Mouse (Mus musculus) midbrain, embryonic 11.5 days (tissue): ENCODE measurements around the gene Mrps9. TPM values are rescaled to one million over a fixed set of nuclear protein-coding genes. Genes with fewer than 3 reads are reported as not detected.
"Not testable (repeated sequence)": the region's sequence is repeated elsewhere in the genome, so short reads cannot be mapped to it uniquely, and the experiment has no call there.

Experiments used
- ATAC-seq: fragments of 200-750 bp; cut with Nextera tagmentation; 2 replicates; pipeline ENCODE4 v1.8.0; 2017; ENCODE audit warnings: moderate TSS enrichment, moderate library complexity; ENCODE audit not compliant: low FRiP score
- DNase-seq: peaks from one replicate; pipeline ENCODE4 v3.0.0; 2015; ENCODE audit warnings: low spot score; ENCODE audit errors: missing footprints
- H3K27ac ChIP-seq: fragments of 300-500 bp; sonication (generic); 2 replicates; pipeline ENCODE4 v1.5.1; 2014; ENCODE audit warnings: low read depth, low read length
- H3K27me3 ChIP-seq: fragments of 300-500 bp; sonication (generic); 2 replicates; pipeline ENCODE4 v1.6.1; 2014; ENCODE audit warnings: mild to moderate bottlenecking, low read length, moderate library complexity, mixed read lengths; ENCODE audit not compliant: control insufficient read depth, insufficient read depth
- H3K36me3 ChIP-seq: fragments of 300-500 bp; sonication (generic); 2 replicates; pipeline ENCODE4 v1.6.1; 2014; ENCODE audit warnings: mild to moderate bottlenecking, low read length, moderate library complexity, mixed read lengths; ENCODE audit not compliant: control insufficient read depth, insufficient read depth
- H3K4me1 ChIP-seq: fragments of 300-500 bp; sonication (generic); 2 replicates; pipeline ENCODE4 v1.6.1; 2014; ENCODE audit warnings: low read length; ENCODE audit not compliant: control insufficient read depth, insufficient read depth
- H3K4me2 ChIP-seq: fragments of 300-500 bp; sonication (generic); 2 replicates; pipeline ENCODE4 v1.6.1; 2014; ENCODE audit warnings: mild to moderate bottlenecking, moderate library complexity
- H3K4me3 ChIP-seq: fragments of 300-500 bp; sonication (generic); 2 replicates; pipeline ENCODE4 v1.5.1; 2014; ENCODE audit warnings: low read depth, low read length
- H3K9ac ChIP-seq: fragments of 300-500 bp; sonication (generic); 2 replicates; pipeline ENCODE4 v1.6.1; 2014; ENCODE audit warnings: low read length
- H3K9me3 ChIP-seq: fragments of 300-500 bp; sonication (generic); 2 replicates; pipeline ENCODE4 v1.6.1; 2016; ENCODE audit warnings: low read length; ENCODE audit not compliant: control insufficient read depth
- WGBS: fragments of 180-500 bp; shearing (Covaris S2); extraction: QIAGEN DNeasy Blood & Tissue Kit; methylation state at CpG from one replicate; pipeline ENCODE4 v1.1.7; 2014; 5-methylcytosine and 5-hydroxymethylcytosine counted together
- polyA plus RNA-seq: library from polyadenylated mRNA; unstranded; fragments of >200 nt; fragmentation: Nextera tagmentation; extraction: Ambion mirVana; gene quantifications from 2 replicates; pipeline ENCODE4 v1.2.1, GENCODE M21; 2014

The Mrps9 gene
- polyA plus RNA-seq, 1 experiment from 2014 or later, result 58.3 TPM

DNA sequence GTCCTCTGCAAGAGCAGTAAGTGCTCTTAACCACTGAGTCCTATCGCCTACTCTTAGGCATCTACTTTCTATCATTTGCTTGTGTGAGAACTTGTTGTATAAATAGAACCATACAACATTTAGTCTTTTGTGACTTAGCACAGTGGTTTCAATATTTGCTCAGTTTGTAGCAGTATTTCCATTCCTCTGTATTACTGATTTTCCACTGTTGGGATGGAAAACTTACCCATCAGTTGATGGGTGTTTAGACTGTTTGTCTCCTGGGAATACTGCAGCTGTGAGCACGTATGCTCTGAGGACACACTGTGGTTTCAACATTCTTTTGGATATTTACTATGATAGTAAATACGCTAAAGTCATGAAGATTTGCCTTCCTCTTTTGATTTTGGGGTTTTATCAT lies 16.2 kb downstream of the Mrps9 start:
- WGBS, result 93% methylated on average over 3 of the region's 3 CpGs
- no peaks in the 10 kb centered on the region for H3K4me1 ChIP-seq
- no peak overlapping the region for H3K9ac ChIP-seq
- no peak overlapping the region for H3K4me3 ChIP-seq
- no peak overlapping the region for H3K4me2 ChIP-seq
- no peaks in the 10 kb centered on the region for H3K36me3 ChIP-seq
- no peaks in the 10 kb centered on the region for H3K9me3 ChIP-seq
- no peak for ATAC-seq
- no peak overlapping the region for H3K27ac ChIP-seq
- no peaks in the 10 kb centered on the region for H3K27me3 ChIP-seq
- DNase-seq, result no peak

DNA sequence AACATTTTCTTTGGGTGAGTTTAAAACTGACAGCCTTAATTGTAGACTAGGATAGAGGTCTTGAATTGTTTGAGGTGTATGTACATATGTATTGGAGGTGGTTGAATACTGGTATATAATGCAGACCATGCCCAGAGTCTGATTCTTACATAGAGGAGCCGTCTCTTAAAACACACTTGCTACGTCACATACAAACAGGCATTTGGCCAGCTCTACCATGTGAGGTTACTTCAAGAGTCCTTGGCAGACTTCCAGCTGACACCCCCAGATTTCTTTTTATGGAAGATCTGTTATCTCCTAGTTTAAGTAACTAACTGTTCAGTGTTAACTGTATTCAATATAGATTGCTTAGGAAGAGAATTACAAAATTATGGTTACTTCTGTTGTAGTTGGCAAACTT lies 23.1 kb downstream of the Mrps9 start:
- no peaks in the 10 kb centered on the region for H3K9me3 ChIP-seq
- ATAC-seq (no peak), DNase-seq (no peak)
- 95% methylated on average over 2 of the region's 2 CpGs for WGBS
- H3K9ac ChIP-seq, result no peak overlapping the region
- peaks cover 6% of the 10 kb centered on the region for H3K4me1 ChIP-seq
- no peak overlapping the region for H3K4me3 ChIP-seq
- no peak overlapping the region for H3K27ac ChIP-seq
- H3K36me3 ChIP-seq, result no peaks in the 10 kb centered on the region
- H3K27me3 ChIP-seq, result no peaks in the 10 kb centered on the region
- H3K4me2 ChIP-seq, result no peak overlapping the region

- H3K27me3 ChIP-seq, result no peaks in the 10 kb centered on the region
- ATAC-seq (no peak), DNase-seq (no peak)
- H3K9ac ChIP-seq, result no peak overlapping the region
- peaks cover 6% of the 10 kb centered on the region for H3K4me1 ChIP-seq
- no peak overlapping the region for H3K4me2 ChIP-seq
- no peaks in the 10 kb centered on the region for H3K36me3 ChIP-seq
- no peak overlapping the region for H3K27ac ChIP-seq
- no peaks in the 10 kb centered on the region for H3K9me3 ChIP-seq
- H3K4me3 ChIP-seq, result no peak overlapping the region
- WGBS, result 85% methylated on average over 5 of the region's 5 CpGs
Observed at GRCm38 (mm10) chr1:42875271-42875670, 24.2 kb downstream of the Mrps9 start.

- no peaks in the 10 kb centered on the region for H3K27me3 ChIP-seq
- peak overlapping the region; percentile 62 for H3K27ac ChIP-seq
- H3K36me3 ChIP-seq, result no peaks in the 10 kb centered on the region
- peaks cover 6% of the 10 kb centered on the region for H3K4me1 ChIP-seq
- no peak overlapping the region for H3K4me2 ChIP-seq
- 73% methylated on average over 4 of the region's 4 CpGs for WGBS
- H3K4me3 ChIP-seq, result no peak overlapping the region
- peak overlapping the region; percentile 12; the same call in 1 of the 2 replicates for H3K9ac ChIP-seq
- no peaks in the 10 kb centered on the region for H3K9me3 ChIP-seq
- ATAC-seq (peak; percentile 92), DNase-seq (peak; percentile 85)
Observed at GRCm38 (mm10) chr1:42876463-42877093, 25.5 kb downstream of the Mrps9 start.

- H3K9ac ChIP-seq, result peak overlapping the region; percentile 12; the same call in 1 of the 2 replicates
- no peaks in the 10 kb centered on the region for H3K36me3 ChIP-seq
- peak overlapping the region; percentile 19; the same call in 1 of the 2 replicates for H3K4me2 ChIP-seq
- H3K4me1 ChIP-seq, result peaks cover 6% of the 10 kb centered on the region
- no peak overlapping the region for H3K4me3 ChIP-seq
- DNase-seq, result no peak
- peak; percentile 92 for ATAC-seq
- 60% methylated on average over 10 of the region's 10 CpGs for WGBS
- peak overlapping the region; percentile 62 for H3K27ac ChIP-seq
- no peaks in the 10 kb centered on the region for H3K27me3 ChIP-seq
- H3K9me3 ChIP-seq, result no peaks in the 10 kb centered on the region
Observed at GRCm38 (mm10) chr1:42877264-42877663, 26.2 kb downstream of the Mrps9 start.

DNA sequence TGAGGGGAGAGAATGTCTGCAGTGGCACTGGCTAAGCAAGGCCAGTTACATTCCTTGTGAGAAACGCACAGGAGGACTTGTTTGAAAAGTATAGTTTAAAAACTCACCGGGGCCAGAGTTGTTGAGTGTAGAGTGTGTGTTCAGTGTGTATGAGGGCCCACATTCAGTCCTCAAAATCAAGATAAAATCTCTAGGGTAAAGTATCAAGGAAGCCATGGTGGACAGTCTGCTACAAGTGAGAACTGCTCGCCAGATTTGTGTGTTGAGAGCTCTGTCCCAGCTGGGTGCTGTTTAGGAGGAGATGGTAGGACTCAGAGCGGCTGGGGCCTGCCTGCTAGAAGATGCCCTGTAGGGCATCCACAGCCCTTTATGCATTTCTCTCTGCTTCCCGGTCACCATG lies 27.8 kb downstream of the Mrps9 start:
- DNase-seq (no peak), ATAC-seq (no peak)
- WGBS, result 96% methylated on average over 5 of the region's 5 CpGs
- H3K4me2 ChIP-seq, result no peak overlapping the region
- H3K36me3 ChIP-seq, result no peaks in the 10 kb centered on the region
- H3K27ac ChIP-seq, result no peak overlapping the region
- no peaks in the 10 kb centered on the region for H3K27me3 ChIP-seq
- no peaks in the 10 kb centered on the region for H3K9me3 ChIP-seq
- no peak overlapping the region for H3K9ac ChIP-seq
- H3K4me3 ChIP-seq, result no peak overlapping the region
- H3K4me1 ChIP-seq, result peaks cover 6% of the 10 kb centered on the region

DNA sequence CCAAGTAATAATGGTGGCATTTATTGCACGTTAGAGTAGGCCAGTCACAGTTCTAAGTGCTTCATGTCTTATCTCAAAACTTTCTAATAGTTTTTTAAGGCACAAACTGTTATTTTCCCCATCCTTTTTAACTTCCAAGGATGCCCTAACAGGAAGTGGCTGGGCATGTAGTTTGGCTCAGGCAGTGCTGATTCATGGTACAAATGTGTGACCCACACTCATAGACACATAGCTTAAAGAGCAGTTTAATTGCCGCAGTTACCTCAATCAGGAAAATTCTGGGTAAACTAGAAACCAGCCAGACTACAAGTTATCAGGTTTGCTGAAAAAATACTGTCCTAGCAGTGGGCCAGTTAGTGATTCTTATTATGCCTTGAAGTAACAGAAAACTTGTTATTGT lies 31.2 kb downstream of the Mrps9 start:
- whole genome bisulfite sequencing, result 95% methylated on average over 2 of the region's 2 CpGs
- Histone ChIP-seq H3K27ac (no peak overlapping the region), H3K9me3 (no peaks in the 10 kb centered on the region), H3K36me3 (no peaks in the 10 kb centered on the region), H3K4me2 (no peak overlapping the region), H3K27me3 (no peaks in the 10 kb centered on the region), H3K9ac (no peak overlapping the region), H3K4me1 (peaks cover 2% of the 10 kb centered on the region), H3K4me3 (no peak overlapping the region)
- DNase-seq (no peak), ATAC-seq (no peak)

GRCm38 (mm10) chr1:42883418-42883817 lies 32.4 kb downstream of the Mrps9 start:
- not testable (repeated sequence) for H3K4me1 ChIP-seq, H3K36me3 ChIP-seq, H3K4me2 ChIP-seq, H3K27me3 ChIP-seq, DNase-seq, H3K9ac ChIP-seq, H3K9me3 ChIP-seq, H3K4me3 ChIP-seq, H3K27ac ChIP-seq, ATAC-seq
- WGBS, result no CpG with 5 or more reads among the region's 2 CpGs

GRCm38 (mm10) chr1:42887835-42888234 lies 36.8 kb downstream of the Mrps9 start:
- Histone ChIP-seq H3K27ac (no peak overlapping the region), H3K36me3 (no peaks in the 10 kb centered on the region), H3K4me2 (no peak overlapping the region), H3K9ac (no peak overlapping the region), H3K4me1 (peaks cover 19% of the 10 kb centered on the region), H3K4me3 (no peak overlapping the region), H3K27me3 (no peaks in the 10 kb centered on the region), H3K9me3 (no peaks in the 10 kb centered on the region)
- DNase-seq (no peak), ATAC-seq (no peak)
- 85% methylated on average over 11 of the region's 11 CpGs for WGBS
